Mouse (Mus musculus) cortical plate, adult 2 months (tissue): Measurements from ENCODE around the gene Casp6. TPM values are rescaled to one million over a fixed set of nuclear protein-coding genes. Genes with fewer than 3 reads are reported as not detected.

ENCODE experiments used
- H3K27ac ChIP-seq: fragments of 200-500 bp; 2 replicates; pipeline ENCODE4 v1.5.1; 2012; ENCODE audit warnings: low read length, control low read depth, inconsistent platforms; ENCODE audit not compliant: insufficient read depth
- H3K4me1 ChIP-seq: fragments of 200-500 bp; 2 replicates; pipeline ENCODE4 v1.6.1; 2011; ENCODE audit warnings: low read length; ENCODE audit not compliant: control insufficient read depth, insufficient read depth
- H3K4me3 ChIP-seq: fragments of 200-500 bp; 2 replicates; pipeline ENCODE4 v1.5.1; 2011; ENCODE audit warnings: mild to moderate bottlenecking, low read length, control low read depth; ENCODE audit not compliant: insufficient read depth
- CTCF ChIP-seq: fragments of 200-500 bp; IDR thresholded peaks from 2 replicates; pipeline ENCODE4 v1.5.1; 2011; ENCODE audit warnings: mild to moderate bottlenecking, control low read depth, low read length; ENCODE audit not compliant: insufficient read depth; ENCODE audit errors: extremely low read depth
- POLR2A ChIP-seq: fragments of 200-500 bp; IDR thresholded peaks from 2 replicates; pipeline ENCODE4 v1.6.1; 2011; ENCODE audit warnings: mild to moderate bottlenecking, low read length, control low read depth; ENCODE audit not compliant: insufficient read depth; ENCODE audit errors: extremely low read depth
- polyA plus RNA-seq: library from polyadenylated mRNA; depleted of rRNA; stranded (reverse); fragments of >200 nt; gene quantifications from 2 replicates; pipeline ENCODE4 v1.2.3, GENCODE M21; 2012; rRNA removed

Gene Casp6
- polyA plus RNA-seq = 13.8 and 15.7 TPM in 2 replicates

DNA sequence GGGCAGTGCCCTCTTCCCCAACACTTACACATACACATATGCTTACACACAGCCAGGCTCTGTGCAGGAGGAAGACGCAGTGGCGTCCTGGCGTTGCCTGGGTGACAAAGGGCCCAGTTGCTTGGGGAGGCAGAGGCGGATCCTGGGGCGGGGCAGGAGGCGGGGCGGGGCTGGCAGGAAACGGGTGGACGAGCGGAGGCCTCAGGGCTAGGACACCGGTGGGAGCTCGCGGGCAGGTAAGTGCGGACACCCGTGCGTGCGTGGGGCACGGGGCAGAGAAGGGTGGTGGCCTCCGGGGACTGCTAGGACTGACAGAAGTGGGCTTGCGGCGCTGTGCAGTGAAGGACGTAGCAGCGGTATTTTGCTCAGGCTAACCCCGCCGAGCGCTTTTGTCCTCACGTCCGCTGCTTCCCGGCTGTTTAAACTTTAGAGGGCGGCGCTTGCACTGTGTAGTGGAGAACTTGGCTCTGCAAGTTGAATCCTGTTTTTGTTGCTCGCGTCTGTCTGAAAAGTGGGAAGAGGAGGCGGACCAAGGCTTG is at the start of gene Casp6:
Casp6 (plus strand) TSS at position 155 of the 539 bp plus-strand sequence.
- no peak for TF ChIP-seq CTCF
- TF ChIP-seq POLR2A = no peak
- no peak within 1 kb of the TSS for H3K27ac ChIP-seq
- H3K4me3 ChIP-seq = peak within 1 kb of the TSS; percentile 68
- H3K4me1 ChIP-seq = peaks cover 1% of the 10 kb centered on the region; the same call in 1 of the 2 replicates

DNA sequence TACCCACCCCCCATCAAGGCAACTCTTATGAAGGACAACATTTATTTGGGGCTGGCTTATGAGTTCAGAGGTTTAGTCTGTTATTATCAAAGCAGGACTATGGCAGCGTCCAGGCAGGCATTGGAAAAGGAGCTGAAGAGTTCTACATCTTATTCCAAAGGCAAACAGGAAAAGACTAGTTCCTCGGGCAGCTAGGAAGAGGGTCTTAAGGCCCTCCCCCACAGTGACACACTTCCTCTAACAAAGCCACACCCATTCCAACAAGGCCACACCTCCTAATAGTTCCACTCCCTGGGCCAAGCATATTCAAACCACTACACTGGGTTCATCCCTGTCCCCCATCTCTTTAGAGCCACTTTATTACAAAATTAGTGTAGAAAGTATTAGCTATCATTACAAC is 38.6 kb upstream of the Casp6 start:
- H3K4me3 ChIP-seq = no peak overlapping the region
- H3K27ac ChIP-seq = no peak overlapping the region
- TF ChIP-seq CTCF = no peak
- TF ChIP-seq POLR2A = no peak
- no peaks in the 10 kb centered on the region for H3K4me1 ChIP-seq

DNA sequence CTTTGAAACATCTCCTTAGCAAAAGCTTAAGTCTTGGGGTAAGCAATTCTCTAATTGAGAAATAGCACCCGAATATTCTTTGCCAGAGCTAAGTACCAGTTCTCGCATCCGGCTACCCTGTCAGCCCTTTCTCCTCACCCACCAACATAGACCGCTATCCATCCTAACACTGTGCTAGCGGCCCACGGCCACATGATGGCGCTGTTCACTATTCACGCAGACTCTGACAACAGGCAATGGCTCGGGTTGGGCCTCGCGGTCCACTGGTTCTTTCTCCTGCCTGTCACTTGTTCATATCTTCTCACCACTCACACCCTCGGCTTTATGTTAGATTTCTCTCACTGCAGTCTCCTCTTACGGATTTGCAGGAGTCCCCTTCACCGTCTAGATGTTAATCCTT is 37.5 kb upstream of the Casp6 start:
- Histone ChIP-seq H3K4me1 (no peaks in the 10 kb centered on the region), H3K4me3 (no peak overlapping the region), H3K27ac (no peak overlapping the region)
- TF ChIP-seq POLR2A (no peak), CTCF (peak; percentile 36)

DNA sequence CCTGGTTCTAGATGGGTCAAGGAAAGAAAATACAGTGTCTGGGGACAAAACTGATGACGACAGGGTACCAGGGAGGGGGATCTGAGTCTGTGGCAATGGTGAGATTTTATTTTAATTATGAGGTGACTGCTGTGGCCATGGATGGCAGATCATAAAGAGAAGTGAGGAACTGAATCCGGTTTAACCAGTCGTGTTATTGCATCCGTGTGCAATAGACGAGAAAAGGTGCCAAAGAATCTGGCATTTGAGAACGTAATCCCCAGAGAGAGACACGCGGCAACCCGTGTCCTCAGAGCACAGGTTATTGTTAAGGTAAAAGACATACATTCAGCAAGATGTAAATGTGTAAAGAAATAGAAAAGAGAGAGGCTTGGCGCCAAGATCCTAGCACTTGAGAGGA is 23.9 kb upstream of the Casp6 start:
- H3K4me1 ChIP-seq = peaks cover 1% of the 10 kb centered on the region; the same call in 1 of the 2 replicates
- H3K4me3 ChIP-seq = no peak overlapping the region
- TF ChIP-seq CTCF (no peak), POLR2A (no peak)
- no peak overlapping the region for H3K27ac ChIP-seq

DNA sequence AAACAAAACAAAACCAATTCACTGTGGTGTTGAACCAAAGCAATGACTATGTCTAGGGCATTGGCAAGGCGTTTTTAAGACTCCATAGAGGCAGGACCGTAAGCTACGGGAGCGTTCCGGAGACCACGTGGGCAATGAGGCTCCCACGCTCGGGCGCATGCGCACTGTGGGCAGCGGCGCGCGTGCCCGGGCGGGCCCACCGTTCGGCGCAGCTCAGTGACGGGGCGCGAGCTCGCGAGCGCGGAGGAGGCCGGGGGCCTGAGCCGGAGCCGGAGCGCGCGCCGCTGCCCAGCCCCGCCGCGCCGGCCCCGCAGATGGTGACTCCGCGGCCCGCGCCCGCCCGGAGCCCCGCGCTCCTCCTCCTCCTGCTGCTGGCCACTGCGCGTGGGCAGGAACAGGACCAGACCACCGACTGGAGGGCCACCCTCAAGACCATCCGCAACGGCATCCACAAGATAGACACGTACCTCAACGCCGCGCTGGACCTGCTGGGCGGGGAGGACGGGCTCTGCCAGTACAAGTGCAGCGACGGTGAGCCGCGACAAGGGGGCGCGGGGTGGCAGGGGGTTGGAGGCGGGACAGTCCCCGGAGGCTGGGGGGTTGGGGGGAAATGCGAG is 22.7 kb upstream of the Casp6 start, which contains the start of gene Pla2g12a:
Pla2g12a (plus strand) TSS at position 202 of the 617 bp plus-strand sequence.
- Histone ChIP-seq H3K4me3 (peak within 1 kb of the TSS; percentile 99), H3K4me1 (peaks cover 1% of the 10 kb centered on the region; the same call in 1 of the 2 replicates), H3K27ac (no peak within 1 kb of the TSS; the same call in 1 of the 2 replicates)
- TF ChIP-seq CTCF = no peak
- TF ChIP-seq POLR2A = peak; percentile 71

DNA sequence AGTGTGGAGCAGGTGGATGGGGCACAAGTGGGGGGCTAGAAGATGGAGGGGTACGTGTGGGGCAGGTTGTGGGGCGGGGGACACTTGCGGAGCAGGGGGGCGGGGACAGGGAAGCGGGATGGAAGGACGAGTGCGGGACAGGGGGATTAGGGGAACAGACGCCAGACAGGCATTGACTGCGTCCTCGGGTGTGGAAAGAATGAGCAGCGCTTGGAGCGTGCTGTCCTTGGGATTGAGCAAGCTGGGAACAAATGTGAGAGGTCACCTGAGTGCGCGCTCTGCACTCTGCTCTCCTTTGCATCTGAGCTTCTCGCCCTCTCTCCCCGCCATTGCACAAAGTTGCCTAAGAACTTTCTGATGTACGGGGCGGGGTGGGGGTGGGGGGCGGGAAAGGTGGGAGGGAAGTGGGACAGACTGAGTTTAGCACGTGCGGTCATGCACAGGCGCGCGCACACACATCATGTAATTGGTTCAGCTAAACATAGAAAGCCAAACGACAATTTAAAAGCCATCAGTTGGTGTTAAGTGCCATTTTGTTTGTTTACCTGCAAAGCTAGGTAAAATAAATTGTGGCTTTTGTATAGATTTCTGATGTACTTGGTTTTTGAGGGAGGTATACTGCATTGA is 22.0 kb upstream of the Casp6 start:
- TF ChIP-seq POLR2A = no peak
- no peak for TF ChIP-seq CTCF
- Histone ChIP-seq H3K27ac (no peak overlapping the region), H3K4me1 (peaks cover 1% of the 10 kb centered on the region; the same call in 1 of the 2 replicates)

DNA sequence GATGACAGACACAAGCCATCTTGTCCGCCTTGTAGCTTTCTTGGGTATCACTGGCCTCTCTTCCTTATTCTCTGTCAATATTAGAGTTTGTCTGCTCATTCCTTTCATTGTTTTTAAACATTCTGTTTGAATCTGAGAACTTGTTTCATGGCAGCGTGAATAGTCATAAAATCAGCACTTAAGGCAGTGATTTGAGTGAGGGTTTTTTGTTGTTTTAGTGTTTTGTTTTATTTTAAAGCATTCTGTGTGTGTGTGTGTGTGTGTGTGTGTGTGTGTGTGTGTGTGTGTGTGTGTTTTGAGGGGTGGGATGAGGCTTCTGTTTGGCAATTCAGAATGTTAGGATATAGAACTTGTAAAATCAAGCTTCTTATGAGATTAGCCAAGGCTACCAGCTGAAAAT is 21.3 kb upstream of the Casp6 start:
- H3K27ac ChIP-seq = no peak overlapping the region
- 0 out of 2 replicates have a peak overlapping the region, but pooled peaks have one; percentile 99 for H3K4me3 ChIP-seq
- peaks cover 1% of the 10 kb centered on the region; the same call in 1 of the 2 replicates for H3K4me1 ChIP-seq
- TF ChIP-seq CTCF (no peak), POLR2A (no peak)

More for the DNA sequence above, 22.0 kb upstream of the Casp6 start:
- peak overlapping the region; percentile 99 for H3K4me3 ChIP-seq

DNA sequence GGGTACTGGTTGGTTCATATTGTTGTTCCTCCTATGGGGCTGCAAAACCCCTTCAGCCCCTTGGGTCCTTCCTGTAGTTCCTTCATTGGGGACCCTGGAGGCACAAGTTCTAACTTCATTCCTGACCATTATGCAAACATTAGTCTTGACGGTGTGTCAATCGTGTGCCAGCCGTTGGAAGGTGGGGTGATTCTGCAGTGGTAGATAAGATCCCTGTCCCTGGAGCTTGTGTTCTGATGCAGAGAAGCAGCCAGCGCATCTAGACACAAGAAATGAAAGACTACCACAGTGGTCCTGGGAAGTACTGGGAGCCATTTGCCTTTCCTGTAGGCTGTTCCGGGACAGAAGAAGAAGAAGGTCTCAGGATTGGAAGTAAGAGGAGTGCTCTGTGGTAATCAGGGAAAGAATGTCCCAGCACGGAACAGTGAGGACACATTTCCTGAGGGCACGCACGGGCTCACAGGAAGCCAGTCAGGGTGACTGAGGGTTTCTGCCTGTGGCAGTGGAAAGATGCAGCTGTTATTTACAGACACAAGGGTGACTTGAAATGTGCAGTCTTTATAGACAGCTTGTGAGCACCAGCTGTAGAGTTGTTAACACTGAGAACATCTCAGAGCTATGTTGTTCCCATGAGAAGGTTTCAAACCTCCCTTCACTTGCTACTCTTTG is 20.2 kb upstream of the Casp6 start:
- peaks cover 1% of the 10 kb centered on the region; the same call in 1 of the 2 replicates for H3K4me1 ChIP-seq
- no peak overlapping the region for H3K4me3 ChIP-seq
- no peak overlapping the region for H3K27ac ChIP-seq
- TF ChIP-seq POLR2A = no peak
- TF ChIP-seq CTCF = no peak

DNA sequence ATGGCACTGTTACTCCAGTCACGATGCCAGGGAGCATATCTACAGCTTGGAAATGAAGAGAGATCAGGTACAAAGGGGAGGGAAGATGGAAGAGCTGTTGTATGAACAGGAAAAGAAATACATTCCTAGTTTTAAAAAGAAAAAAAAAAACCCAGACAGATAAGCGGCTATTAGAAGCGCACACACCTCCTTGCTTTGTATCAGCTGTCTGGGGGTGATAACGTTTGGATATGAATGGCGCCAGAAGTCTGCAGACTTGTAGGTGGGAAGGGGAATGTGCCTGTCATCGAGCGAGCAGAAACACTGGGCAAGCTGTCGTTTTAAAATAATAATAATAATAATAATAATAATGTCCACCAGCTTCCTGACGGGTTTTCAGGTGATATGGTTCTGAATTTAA is 15.6 kb upstream of the Casp6 start:
- Histone ChIP-seq H3K4me3 (no peak overlapping the region), H3K27ac (no peak overlapping the region), H3K4me1 (no peaks in the 10 kb centered on the region)
- TF ChIP-seq CTCF = no peak
- TF ChIP-seq POLR2A = no peak
